Mouse (Mus musculus) adrenal gland, adult 8-10 months (tissue): ENCODE measurements around the gene Tmem106c. TPM values are rescaled to one million over a fixed set of nuclear protein-coding genes. Genes with fewer than 3 reads are reported as not detected.

Source experiments
- DNase-seq: peaks from one replicate; pipeline ENCODE4 v3.0.0; 2022
- total RNA-seq, 4 experiments: library from RNA; stranded (reverse); gene quantifications; 2 replicates each; pipeline ENCODE4 v1.2.4; 2022

Tmem106c gene
- total RNA-seq, 4 experiments from 2014 or later, result 69.3 to 87.1 (median 77.0) TPM

DNA sequence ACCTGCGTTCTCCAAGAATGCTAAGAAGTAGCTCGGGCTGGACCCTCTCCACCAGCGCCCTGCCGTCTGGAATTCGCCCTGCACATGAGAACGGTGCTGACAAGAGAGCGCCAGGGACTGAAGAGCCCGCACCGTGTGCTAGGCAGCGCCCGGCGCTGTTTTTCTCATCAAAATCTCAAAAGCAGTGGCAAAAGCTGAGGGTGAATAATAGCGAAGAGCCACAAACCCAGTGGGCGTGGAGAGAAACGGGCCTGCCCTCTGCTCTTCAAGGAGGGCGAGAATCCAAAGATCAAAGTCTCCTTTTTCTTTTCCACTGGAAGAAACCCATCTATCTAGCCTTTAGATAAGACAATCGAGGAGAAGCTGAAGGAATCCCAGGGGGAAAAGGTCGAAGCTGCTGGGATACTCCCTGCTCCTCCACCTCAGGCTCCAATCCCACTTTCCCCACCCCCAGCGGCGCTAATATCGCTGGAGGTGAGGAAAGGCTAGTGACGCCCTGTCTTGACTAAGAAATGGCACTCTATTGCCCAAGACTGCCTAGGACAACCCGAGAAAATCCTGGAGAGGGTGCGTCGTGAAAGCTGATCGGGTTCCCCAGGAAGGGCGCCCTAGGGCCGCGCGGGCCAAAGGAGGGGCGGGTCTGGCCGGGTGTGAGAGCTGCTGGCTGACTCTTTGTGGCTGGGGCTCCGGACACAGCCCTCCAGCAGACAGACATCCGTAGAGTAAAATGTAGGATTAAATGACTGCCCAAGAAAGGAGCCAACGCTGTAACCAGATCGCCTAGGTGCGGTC lies 37.5 kb downstream of the Tmem106c start:
- DNase-seq, result no peak

DNA sequence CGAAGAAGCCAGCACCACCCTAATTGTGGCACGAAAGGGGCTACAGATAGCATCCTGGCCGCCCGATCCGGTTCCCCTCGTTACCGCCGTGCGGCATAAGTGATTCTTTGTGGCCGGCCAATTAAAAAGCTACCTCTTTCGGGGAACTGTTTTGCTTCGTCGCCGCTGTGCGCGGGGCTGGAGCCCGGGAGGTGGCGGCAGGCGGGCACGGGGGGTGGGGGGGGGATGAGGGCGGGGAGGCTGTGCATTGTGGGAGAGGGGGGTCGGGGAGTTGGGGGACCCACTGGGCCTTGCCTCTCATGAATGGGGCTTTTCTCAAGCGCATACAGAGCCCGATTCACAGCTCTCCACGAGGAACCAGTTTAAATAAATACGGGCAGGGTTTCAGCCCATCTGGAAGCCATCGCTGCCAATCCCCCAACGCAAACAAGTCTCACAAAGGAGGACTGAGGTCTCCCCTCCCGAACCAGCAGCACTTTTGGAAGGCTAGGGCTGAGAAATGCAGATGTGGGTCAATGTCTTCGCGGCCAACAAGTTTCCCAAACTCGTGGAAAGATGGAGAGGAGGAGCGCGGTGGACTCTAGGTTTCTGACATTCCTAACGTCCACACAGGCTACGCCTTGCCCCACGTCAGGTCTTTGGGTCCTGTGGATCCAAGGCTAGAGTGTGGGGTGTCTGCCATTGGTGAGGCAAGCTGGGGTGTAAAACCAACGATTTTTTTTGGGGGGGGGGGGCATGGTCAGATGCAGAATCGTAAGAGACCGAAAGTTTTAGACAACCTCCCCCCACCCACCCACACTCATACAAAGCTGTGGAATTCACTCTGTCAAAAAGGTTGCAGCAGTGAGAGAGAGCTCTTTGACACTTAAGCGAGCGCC lies 38.4 kb downstream of the Tmem106c start:
- no peak for DNase-seq

DNA sequence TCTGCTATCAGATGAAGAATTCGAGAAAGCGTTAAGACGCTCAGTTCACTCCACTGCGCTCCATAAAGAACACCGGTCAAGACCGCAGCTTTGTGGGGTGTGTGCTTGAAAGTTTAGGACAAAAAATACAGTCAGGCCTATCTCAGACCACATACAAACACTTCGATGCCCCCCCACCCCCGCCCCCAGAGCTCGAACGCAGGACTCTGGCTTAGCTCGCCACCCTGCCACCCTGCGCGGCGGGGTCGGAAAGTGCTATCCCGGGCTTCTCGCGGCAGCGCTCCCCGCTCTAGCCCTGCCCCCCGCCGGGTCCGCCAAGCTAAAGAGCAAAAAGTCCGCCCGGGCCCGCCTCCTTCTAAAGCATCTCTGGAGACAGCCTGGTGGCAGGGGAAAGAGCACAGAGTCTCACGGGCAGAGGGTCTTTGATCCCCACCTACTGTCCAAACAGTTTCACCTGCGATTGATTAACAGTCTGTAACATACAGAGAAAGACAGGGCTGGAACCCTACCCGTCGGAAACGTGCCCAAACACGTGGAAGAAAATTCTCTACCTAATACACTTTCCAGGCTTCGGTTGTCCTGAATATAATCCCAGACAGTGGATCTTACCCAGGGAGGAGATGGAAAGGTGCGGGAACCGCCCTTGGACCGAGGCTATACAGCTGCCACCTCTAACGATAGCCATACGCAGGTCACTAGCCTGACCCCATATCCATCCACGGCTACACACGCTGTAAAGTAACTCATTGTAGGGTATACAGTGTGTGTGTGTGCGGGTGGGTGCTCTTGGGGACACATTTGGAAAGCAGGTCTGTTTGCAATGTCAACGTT lies 39.2 kb downstream of the Tmem106c start:
- no peak for DNase-seq

DNA sequence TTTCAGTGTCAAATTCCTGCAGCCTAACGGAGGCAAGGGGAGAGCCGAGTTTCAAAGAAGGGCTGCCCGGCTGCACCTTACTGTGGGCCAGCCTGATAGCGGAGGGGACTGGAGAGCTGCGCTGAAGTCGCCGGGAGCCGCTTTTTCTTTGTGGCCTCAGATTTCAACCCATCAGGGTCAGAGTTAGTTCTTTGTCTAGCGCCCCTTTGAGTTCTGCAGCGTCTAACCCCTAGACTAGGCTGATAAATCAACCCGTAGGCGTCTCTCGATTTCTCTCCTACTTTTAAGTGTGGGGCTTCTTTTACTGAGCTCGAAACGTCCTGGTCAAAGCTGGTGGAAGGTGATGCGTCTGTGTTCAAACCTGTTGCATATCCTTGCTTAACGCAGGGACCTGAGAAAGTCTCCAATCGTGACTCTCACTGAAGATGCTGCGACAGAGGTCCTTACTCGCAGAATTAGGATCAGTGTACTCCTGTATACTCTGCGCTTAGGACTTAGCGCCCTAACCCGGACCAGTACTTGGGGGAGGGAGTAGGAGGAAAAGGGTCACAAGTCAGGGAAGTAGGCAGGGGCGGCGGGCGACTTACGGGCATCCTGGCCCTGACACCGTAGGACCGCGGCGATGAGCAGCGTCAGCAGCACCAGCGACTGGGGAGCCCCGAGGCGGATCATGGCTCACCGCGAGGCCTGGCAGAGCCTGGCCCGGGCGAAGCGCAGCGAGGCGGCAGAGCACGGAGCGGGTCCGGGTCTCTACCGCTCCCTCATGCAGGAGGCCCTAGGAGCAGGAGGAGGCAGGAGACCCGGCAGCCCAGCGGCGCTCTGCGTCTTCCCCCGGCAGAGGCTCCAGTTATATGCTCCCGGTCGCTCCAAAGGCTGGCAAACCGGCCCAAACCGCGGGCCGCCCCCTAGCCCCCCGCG lies 40.1 kb downstream of the Tmem106c start, which contains the start of gene Col2a1:
Gene Col2a1, minus strand, starts transcription at position 874 of the 918 bp plus-strand sequence.
- no peak for DNase-seq

DNA sequence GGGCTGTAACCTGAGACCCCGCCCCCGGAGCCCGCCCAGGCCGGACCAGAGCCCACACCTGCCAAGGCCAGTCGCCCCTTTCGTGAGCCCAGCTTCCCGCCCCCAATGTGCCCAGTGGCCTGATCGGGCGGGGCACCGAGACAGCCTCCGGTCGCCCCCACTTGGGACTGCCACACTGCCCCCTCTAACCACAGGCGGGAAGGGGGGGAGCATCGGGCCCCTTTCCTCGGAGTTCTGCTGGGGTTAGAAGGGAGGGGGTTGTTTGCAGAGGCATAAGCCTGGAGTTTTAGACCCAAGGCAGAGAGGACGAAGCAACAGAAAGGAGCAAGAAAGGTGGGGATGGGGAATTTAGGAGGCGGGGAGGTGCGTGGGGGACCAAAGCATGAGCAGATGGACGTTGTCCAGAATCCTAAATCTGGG lies 40.8 kb downstream of the Tmem106c start:
- DNase-seq, result no peak

DNA sequence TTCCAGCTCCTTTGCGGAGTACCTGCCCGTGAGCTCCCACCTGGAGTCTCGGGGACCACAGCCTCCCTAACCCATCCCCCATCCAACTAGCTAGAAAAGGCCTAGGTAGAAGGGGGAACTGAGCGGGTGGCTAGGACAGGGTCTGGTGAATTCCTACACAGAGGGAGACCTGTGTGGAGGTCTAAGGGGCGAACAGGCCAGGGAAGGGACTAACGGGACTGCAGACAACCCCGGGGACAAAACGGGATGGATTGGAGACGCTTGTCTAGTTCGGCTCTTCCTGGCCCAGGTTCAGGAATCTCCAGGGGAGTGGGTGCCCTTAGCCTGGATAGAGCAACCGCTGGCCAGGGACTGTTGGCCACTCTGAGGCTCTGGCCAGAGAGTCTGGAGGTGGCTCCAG lies 41.2 kb downstream of the Tmem106c start:
- no peak for DNase-seq

DNA sequence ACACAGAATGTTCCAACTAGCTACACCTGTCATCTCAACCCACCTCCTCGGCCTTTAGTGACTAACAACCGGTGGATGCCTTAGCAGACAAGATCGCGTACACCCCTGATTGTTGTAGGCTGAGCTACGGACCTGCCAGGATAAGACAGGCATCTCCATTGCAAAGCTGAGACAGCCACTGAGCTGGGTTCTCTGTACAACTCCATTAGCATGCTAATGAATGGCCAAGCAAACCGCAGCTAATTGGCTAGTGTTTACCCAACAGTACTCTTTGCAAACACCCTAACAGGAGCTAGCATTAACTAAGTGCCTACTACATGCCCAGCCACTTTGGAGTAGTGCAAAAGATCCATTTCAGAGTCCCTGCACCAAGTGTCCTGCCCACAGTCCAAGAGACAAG lies 48.8 kb downstream of the Tmem106c start:
- DNase-seq, result no peak

DNA sequence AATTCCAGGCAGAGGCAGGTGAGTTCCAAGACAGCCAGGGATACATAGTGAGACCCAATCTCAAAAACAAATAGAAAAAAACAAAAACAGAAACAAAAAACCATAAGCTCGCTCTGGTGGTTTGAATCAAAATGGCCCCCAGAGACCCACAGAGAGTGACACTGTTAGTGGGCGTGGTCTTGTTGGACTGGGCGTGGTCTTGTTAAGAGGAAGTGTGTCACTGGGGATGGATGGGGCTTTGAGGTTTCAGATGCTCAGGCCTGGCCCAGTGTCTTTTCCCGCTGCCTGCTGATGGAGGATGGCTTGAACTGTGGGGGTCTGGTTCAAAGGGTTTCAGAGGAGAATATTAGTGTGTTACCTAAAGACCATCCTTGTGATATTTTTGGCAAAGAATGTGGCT lies 53.9 kb downstream of the Tmem106c start:
- DNase-seq, result no peak

DNA sequence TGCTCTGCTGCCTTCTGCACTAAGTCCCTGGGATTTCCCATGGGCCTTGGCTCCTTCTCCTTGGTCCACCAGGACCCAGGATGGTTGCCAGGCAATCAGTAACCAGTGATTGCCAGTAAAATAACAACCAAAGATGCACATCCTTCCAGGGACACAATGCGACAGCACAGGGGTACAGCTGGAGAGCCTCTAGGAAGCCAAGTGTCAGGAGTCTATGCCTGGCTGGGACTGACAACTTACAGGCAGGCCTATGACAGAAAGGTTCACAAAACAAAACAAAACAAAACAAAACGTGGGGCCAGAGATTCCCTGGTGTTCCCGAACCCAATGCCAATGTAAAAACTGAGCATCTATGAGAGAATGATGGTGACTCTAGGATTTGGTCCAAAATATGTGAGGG lies 55.0 kb downstream of the Tmem106c start:
- DNase-seq, result no peak

Other genes starting within 250 kb of the Tmem106c start
- gene Endou, start 232.9 kb upstream of the Tmem106c start, total RNA-seq, result 1 to 10 TPM in 1 of 4 experiments, under 1 TPM in 3; 0.35 to 1.2 (median 0.75) TPM
- gene Rapgef3, start 196.2 kb upstream of the Tmem106c start, total RNA-seq, result 10 to 100 TPM; 12.2 to 39.5 (median 25.7) TPM
- gene Slc48a1, start 185.7 kb upstream of the Tmem106c start, total RNA-seq, result 100 to 1,000 TPM; 120 to 216 (median 160) TPM
- gene Hdac7, start 119.7 kb upstream of the Tmem106c start, total RNA-seq, result 100 to 1,000 TPM in 2 of 4 experiments, 10 to 100 TPM in 2; 86.1 to 106 (median 96.2) TPM
- gene Vdr, start 53.6 kb upstream of the Tmem106c start, total RNA-seq, result 10 to 100 TPM in 2 of 4 experiments, 1 to 10 TPM in 2; 5.2 to 26.1 (median 16.0) TPM
- gene Col2a1, start 40.5 kb downstream of the Tmem106c start, total RNA-seq, result under 1 TPM in 1 of 4 experiments, not detected in 3; 0.28 TPM
- gene Pfkm, start 128.4 kb downstream of the Tmem106c start, total RNA-seq, result 100 to 1,000 TPM in 2 of 4 experiments, 10 to 100 TPM in 2; 73.8 to 119 (median 95.8) TPM
- 10 to 100 TPM; 17.8 to 24.9 (median 20.1) TPM for gene Senp1, start 129.5 kb downstream of the Tmem106c start, total RNA-seq
- gene Asb8, start 201.4 kb downstream of the Tmem106c start, total RNA-seq, result 10 to 100 TPM; 39.6 to 49.2 (median 43.8) TPM
- 1 to 10 TPM in 2 of 4 experiments, under 1 TPM in 2; 0.59 to 1.3 (median 1.0) TPM for gene Ccdc184, start 203.0 kb downstream of the Tmem106c start, total RNA-seq
- gene Olfr288, start 231.3 kb downstream of the Tmem106c start, total RNA-seq, result not detected